Mouse (Mus musculus) kidney, adult 11 months (tissue): Measurements from ENCODE around the gene Pdss2.

ENCODE experiments used
- DNase-seq: peaks from one replicate; pipeline ENCODE4 v3.0.0; 2022

The Pdss2 gene

GRCm38 (mm10) chr10:43448656-43449055 lies 227.4 kb downstream of the Pdss2 start:
- no peak for DNase-seq

GRCm38 (mm10) chr10:43451848-43452662 lies 230.8 kb downstream of the Pdss2 start:
- peak; percentile 75 for DNase-seq

GRCm38 (mm10) chr10:43452663-43452996 lies 231.3 kb downstream of the Pdss2 start:
- no peak for DNase-seq

GRCm38 (mm10) chr10:43454219-43454618 lies 232.9 kb downstream of the Pdss2 start:
- DNase-seq = peak; percentile 23

GRCm38 (mm10) chr10:43454671-43455070 lies 233.4 kb downstream of the Pdss2 start:
- DNase-seq = no peak

- DNase-seq = no peak
Measured at GRCm38 (mm10) chr10:43462821-43463220, 241.5 kb downstream of the Pdss2 start.

GRCm38 (mm10) chr10:43463227-43463626 lies 241.9 kb downstream of the Pdss2 start:
- no peak for DNase-seq

GRCm38 (mm10) chr10:43466223-43466622 lies 244.9 kb downstream of the Pdss2 start:
- no peak for DNase-seq

GRCm38 (mm10) chr10:43467659-43468058 lies 246.4 kb downstream of the Pdss2 start:
- no peak for DNase-seq

GRCm38 (mm10) chr10:43468293-43468692 lies 247.0 kb downstream of the Pdss2 start:
- no peak for DNase-seq

GRCm38 (mm10) chr10:43475376-43475775 lies 254.1 kb downstream of the Pdss2 start:
- DNase-seq = no peak

GRCm38 (mm10) chr10:43477459-43477858 lies 256.2 kb downstream of the Pdss2 start:
- DNase-seq = no peak

- DNase-seq = peak; percentile 73
Measured at GRCm38 (mm10) chr10:43477865-43478681, 256.8 kb downstream of the Pdss2 start.

GRCm38 (mm10) chr10:43478751-43479435 lies 257.6 kb downstream of the Pdss2 start, which contains the start of gene Bend3:
TSS of gene Bend3 (plus strand) at chr10:43478831.
- DNase-seq = peak; percentile 50

- DNase-seq = peak; percentile 86
Measured at GRCm38 (mm10) chr10:43479436-43480157, 258.3 kb downstream of the Pdss2 start.

GRCm38 (mm10) chr10:43480227-43480849 lies 259.1 kb downstream of the Pdss2 start:
- DNase-seq = no peak

GRCm38 (mm10) chr10:43481179-43481578 lies 259.9 kb downstream of the Pdss2 start:
- no peak for DNase-seq

- DNase-seq = no peak
Measured at GRCm38 (mm10) chr10:43482021-43482420, 260.7 kb downstream of the Pdss2 start.

GRCm38 (mm10) chr10:43483426-43483995 lies 262.2 kb downstream of the Pdss2 start:
- no peak for DNase-seq

GRCm38 (mm10) chr10:43485751-43486268 lies 264.5 kb downstream of the Pdss2 start:
- DNase-seq = no peak

GRCm38 (mm10) chr10:43487441-43488010 lies 266.2 kb downstream of the Pdss2 start:
- DNase-seq = no peak
